Comparison of ENCODE assay signal across 8 mouse cellular contexts in genomic region chr12:78098765-78099194, GRCm38 (mm10).
DNase-seq lines count a peak whose midpoint lies in the region; ATAC-seq and TF ChIP-seq lines count a peak whose summit lies in the region.

No protein-coding gene starts in this region.

- H3K27me3 ChIP-seq in midbrain, postnatal 0 days (ENCODE audit: insufficient read depth, low read length) = no peaks in the 10 kb centered on the region

- peaks cover 3% of the 10 kb centered on the region; the same call in 1 of the 2 replicates for H3K4me1 ChIP-seq in midbrain, postnatal 0 days (ENCODE audit: insufficient read depth, low read length)

- 46% methylated on average over 9 of the region's 9 CpGs for WGBS in midbrain, postnatal 0 days

- ATAC-seq in common myeloid progenitor, adult 5-6 weeks (replicated peaks; ENCODE audit: low read depth, poor library complexity, severe bottlenecking) = peak; percentile 72
- ATAC-seq in midbrain, postnatal 0 days (ENCODE audit: low FRiP score) = peak; percentile 72; the same call in 1 of the 2 replicates

- H3K27ac ChIP-seq in midbrain, postnatal 0 days (ENCODE audit: low read depth, low read length) = peak overlapping the region; percentile 65

- H3K4me2 ChIP-seq in midbrain, postnatal 0 days (ENCODE audit: low read depth, low read length, poor library complexity, severe bottlenecking) = no peak overlapping the region

- H3K9ac ChIP-seq in midbrain, postnatal 0 days (replicated peaks; ENCODE audit: low read length, poor library complexity, severe bottlenecking) = no peak overlapping the region

- TF ChIP-seq CTCF in midbrain, postnatal 0 days (IDR thresholded peaks at IDR 0.05) = no peak

- H3K36me3 ChIP-seq in midbrain, postnatal 0 days (ENCODE audit: insufficient read depth, low read length) = no peaks in the 10 kb centered on the region

- intact Hi-C loops in gastrocnemius, postnatal 36 days (cut with DNase I) = no loop called here

- DNase-seq in gastrocnemius, postnatal 10 days = peak; percentile 9
- DNase-seq in gastrocnemius, postnatal 36 days = no peak
- peak; percentile 40 for DNase-seq in MN1 (ENCODE audit: low spot score)
- peak; percentile 68 for DNase-seq in left cerebral cortex, adult 11 months (ENCODE audit: low spot score)
- DNase-seq in midbrain, postnatal 0 days (ENCODE audit: low spot score) = peak; percentile 88
- DNase-seq in thymus, postnatal 4 days = no peak
- no peak for DNase-seq in spleen, postnatal 4 days (ENCODE audit: low spot score in 2 of 2)

- no peaks in the 10 kb centered on the region for H3K9me3 ChIP-seq in midbrain, postnatal 0 days (ENCODE audit: low read length)

- no peak overlapping the region for H3K4me3 ChIP-seq in midbrain, postnatal 0 days (ENCODE audit: low read depth, low read length)

Comparison
In these comparisons a context has a peak if more than half of its experiments do, and no peak if none do; other contexts are left out.
1. DNase-seq: peak in gastrocnemius, postnatal 10 days (single experiment), MN1 (single experiment), left cerebral cortex, adult 11 months (single experiment) and midbrain, postnatal 0 days (single experiment); none in gastrocnemius, postnatal 36 days (0 of 2), thymus, postnatal 4 days (single experiment) and spleen, postnatal 4 days (0 of 2).